Mouse (Mus musculus) brain, adult 10 weeks (tissue): ENCODE data around the gene Gm5294. TPM values are rescaled to one million over a fixed set of nuclear protein-coding genes. Genes with fewer than 3 reads are reported as not detected.

ENCODE experiments used
- polyA plus RNA-seq: library from polyadenylated mRNA; stranded (reverse); fragments of 350-450 nt; fragmentation: Illumina TruSeq; extraction: RNeasy Lipid Tissue Mini Kit (QIAGEN cat#74804); gene quantifications from one replicate; pipeline ENCODE4 v1.2.3, GENCODE M21; 2015; ENCODE audit warnings: low read depth, low replicate concordance

The Gm5294 gene
- not detected for polyA plus RNA-seq

DNA sequence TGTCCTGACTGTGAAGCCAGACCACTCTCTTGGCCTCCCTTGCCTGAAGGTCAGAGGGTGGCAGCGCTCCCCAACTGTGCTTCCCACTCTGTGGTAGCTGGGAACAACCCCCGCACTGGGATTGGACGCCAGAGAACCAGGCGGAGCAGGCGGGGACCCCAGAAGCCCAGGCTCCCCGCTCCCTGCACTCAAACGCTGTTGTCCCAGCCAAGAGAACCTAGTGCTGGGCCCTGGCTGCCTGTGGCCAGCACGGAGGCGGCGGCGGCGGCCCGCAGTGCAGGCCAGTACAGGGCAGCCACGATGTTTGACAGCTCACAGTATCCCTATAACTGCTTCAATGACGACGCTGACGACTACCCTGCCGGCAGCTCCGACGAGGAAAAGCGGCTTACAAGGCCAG is at the start of gene Gm5294:
Gm5294 (plus strand) TSS at position 301 of the 400 bp plus-strand sequence.

Other genes starting within 250 kb of the Gm5294 start
- gene Zfp68, start 200.3 kb upstream of the Gm5294 start, polyA plus RNA-seq = 33.6 TPM
- 14.8 TPM for gene A430033K04Rik, start 197.2 kb upstream of the Gm5294 start, polyA plus RNA-seq
- gene Fam20c, start 65.6 kb upstream of the Gm5294 start, polyA plus RNA-seq = 35.5 TPM
- 42.5 TPM for gene Pdgfa, start 177.3 kb downstream of the Gm5294 start, polyA plus RNA-seq